In the genomic region with DNA sequence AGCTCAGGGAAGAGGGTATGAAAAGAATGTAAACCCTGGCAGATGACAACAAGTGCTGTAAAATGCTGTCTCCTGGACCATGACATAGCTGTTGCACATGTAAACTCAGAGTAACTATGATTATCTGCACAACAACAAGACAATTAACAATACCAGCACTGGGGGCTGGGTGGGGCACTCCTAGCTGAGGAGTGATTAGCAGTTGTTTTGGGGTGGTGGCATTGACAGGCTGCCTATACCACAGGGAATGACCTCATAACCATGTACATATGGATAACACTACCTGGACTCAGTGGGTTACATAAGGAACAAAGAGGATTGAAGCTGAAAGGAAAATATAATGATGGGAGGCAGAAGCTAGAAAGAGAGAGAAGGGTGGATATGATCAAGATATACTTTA, we compare ENCODE assay signal across 24 mouse cellular contexts.
"Had no signal": no experiment of that assay in that cellular context is flagged by ENCODE, and none has a peak within 500 bp of the region (broad histone marks: within the 10 kb centered on the region; RNA-seq: fewer than 3 reads in every experiment).

No protein-coding gene starts in this region.

- H3K4me1 ChIP-seq: limb, embryonic 12.5 days; limb, embryonic 15.5 days; lung, embryonic 15.5 days; midbrain, embryonic 12.5 days; midbrain, embryonic 15.5 days; neural tube, embryonic 12.5 days; neural tube, embryonic 15.5 days; stomach, embryonic 15.5 days had no signal

- DNase-seq: kidney, adult 18-20 months; kidney, adult 9 months; kidney, postnatal 14 days; kidney, postnatal 4 days; layer of hippocampus, adult 9-11 months; left cerebral cortex, postnatal 4 days; lung, adult 18-20 months; lung, postnatal 10 days; lung, postnatal 36 days; retina, postnatal 1 day; right cerebral cortex, postnatal 25 days; spleen, adult 18-20 months; thymus, postnatal 25 days had no signal

- H3K4me2 ChIP-seq: limb, embryonic 12.5 days; limb, embryonic 15.5 days; lung, embryonic 15.5 days; midbrain, embryonic 12.5 days; midbrain, embryonic 15.5 days; neural tube, embryonic 12.5 days; neural tube, embryonic 15.5 days; stomach, embryonic 15.5 days had no signal

- H3K36me3 ChIP-seq: lung, embryonic 15.5 days; midbrain, embryonic 15.5 days; stomach, embryonic 15.5 days had no signal

- ATAC-seq: inflammation-experienced regulatory T-cells, adult 6 months; intestine, embryonic 16.5 days; midbrain, embryonic 15.5 days had no signal

- H3K27me3 ChIP-seq: limb, embryonic 15.5 days; lung, embryonic 15.5 days; midbrain, embryonic 15.5 days; neural tube, embryonic 12.5 days; neural tube, embryonic 15.5 days; stomach, embryonic 15.5 days had no signal

- H3K4me3 ChIP-seq: left cerebral cortex, adult 2 months; limb, embryonic 12.5 days; limb, embryonic 15.5 days; lung, embryonic 15.5 days; midbrain, embryonic 12.5 days; midbrain, embryonic 15.5 days; neural tube, embryonic 12.5 days; neural tube, embryonic 15.5 days; stomach, embryonic 15.5 days had no signal

- H3K9me3 ChIP-seq: limb, embryonic 12.5 days; limb, embryonic 15.5 days; lung, embryonic 15.5 days; midbrain, embryonic 12.5 days; midbrain, embryonic 15.5 days; neural tube, embryonic 12.5 days; neural tube, embryonic 15.5 days; stomach, embryonic 15.5 days had no signal

- H3K27ac ChIP-seq: left cerebral cortex, adult 2 months; limb, embryonic 12.5 days; limb, embryonic 15.5 days; lung, embryonic 15.5 days; midbrain, embryonic 12.5 days; midbrain, embryonic 15.5 days; neural tube, embryonic 12.5 days; neural tube, embryonic 15.5 days; stomach, embryonic 15.5 days had no signal

- H3K9ac ChIP-seq: limb, embryonic 12.5 days; limb, embryonic 15.5 days; lung, embryonic 15.5 days; midbrain, embryonic 12.5 days; midbrain, embryonic 15.5 days; neural tube, embryonic 12.5 days; neural tube, embryonic 15.5 days; stomach, embryonic 15.5 days had no signal
